ENCODE assay signal across 9 mouse cellular contexts in the genomic region with DNA sequence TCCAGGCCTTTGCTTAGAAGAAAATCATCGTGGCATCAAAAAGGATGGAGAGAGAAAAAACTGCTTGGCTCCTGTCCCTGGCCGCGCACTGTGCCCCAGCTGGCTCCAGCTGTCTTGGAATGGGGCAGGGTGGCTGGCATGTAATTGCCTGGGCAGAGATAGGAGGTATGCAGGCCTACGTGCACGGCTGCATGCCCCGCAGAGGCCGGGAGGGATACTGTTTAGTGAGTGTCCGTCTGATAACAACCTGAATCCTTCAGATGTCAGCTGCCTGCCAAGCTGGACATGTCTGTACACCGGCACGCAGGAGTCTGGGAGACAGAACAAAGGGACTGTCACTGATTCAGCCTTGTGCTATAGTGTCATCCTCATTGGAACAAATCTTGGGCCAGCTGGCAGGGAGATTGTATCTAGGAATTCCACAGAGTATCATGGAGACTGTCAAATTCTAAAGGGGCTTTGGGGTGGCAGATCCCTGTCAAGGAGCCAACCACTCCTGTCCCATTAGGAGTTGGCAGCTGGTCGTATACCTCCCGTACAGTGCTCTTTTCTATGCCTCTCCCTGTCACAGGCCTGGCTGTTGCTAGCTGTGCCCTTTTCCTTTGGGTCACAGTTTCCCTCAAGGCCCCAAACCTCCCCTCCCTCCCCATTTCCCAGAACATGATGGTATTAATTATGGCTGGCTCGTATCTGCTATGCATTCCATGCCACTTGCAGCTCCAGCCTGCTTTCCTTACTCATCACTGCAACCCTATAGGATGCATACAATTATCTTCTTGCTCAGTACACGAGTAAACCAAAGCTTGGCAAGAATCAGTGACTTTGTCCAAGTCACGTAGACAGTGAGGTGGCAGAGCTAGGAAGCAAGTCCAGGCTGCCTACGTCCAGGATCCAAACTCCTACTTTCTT.
DNase-seq lines count a peak whose midpoint lies in the region; ATAC-seq lines count a peak whose summit lies in the region.
"Had no signal": no experiment of that assay in that cellular context is flagged by ENCODE, and none has a peak within 500 bp of the region (broad histone marks: within the 10 kb centered on the region; RNA-seq: fewer than 3 reads in every experiment).

No protein-coding gene starts in this region.

- WGBS in embryonic facial prominence, embryonic 11.5 days: 60% methylated on average over 16 of the region's 16 CpGs
- WGBS in heart, embryonic 13.5 days: 41% methylated on average over 16 of the region's 16 CpGs

- no peaks in the 10 kb centered on the region for H3K36me3 ChIP-seq in embryonic facial prominence, embryonic 11.5 days (replicated peaks; ENCODE audit: control insufficient read depth, insufficient read depth, low read depth, low read length)
- no peaks in the 10 kb centered on the region for H3K36me3 ChIP-seq in heart, embryonic 13.5 days
- H3K36me3 ChIP-seq: limb, embryonic 12.5 days had no signal

- no peak overlapping the region for H3K4me3 ChIP-seq in embryonic facial prominence, embryonic 11.5 days (ENCODE audit: low read depth, low read length)
- no peak overlapping the region for H3K4me3 ChIP-seq in heart, embryonic 13.5 days
- H3K4me3 ChIP-seq: limb, embryonic 12.5 days had no signal

- no peaks in the 10 kb centered on the region for H3K9me3 ChIP-seq in embryonic facial prominence, embryonic 11.5 days (replicated peaks; ENCODE audit: control insufficient read depth, low read length)
- H3K9me3 ChIP-seq in heart, embryonic 13.5 days: no peaks in the 10 kb centered on the region
- H3K9me3 ChIP-seq: limb, embryonic 12.5 days had no signal

- no peaks in the 10 kb centered on the region; the same call in 1 of the 2 replicates for H3K4me1 ChIP-seq in embryonic facial prominence, embryonic 11.5 days (ENCODE audit: control insufficient read depth, insufficient read depth, low read length)
- peaks cover 33% of the 10 kb centered on the region for H3K4me1 ChIP-seq in heart, embryonic 13.5 days

- peak; percentile 22 for DNase-seq in embryo, embryonic 11 days
- no peak for DNase-seq in embryo, embryonic 9.5 days (ENCODE audit: extremely low spot score)
- peak; percentile 36 for DNase-seq in embryonic facial prominence, embryonic 11.5 days (ENCODE audit: low spot score)
- peak; percentile 53 for DNase-seq in lung, postnatal 10 days
- DNase-seq in frontal cortex, postnatal 36 days (ENCODE audit: low spot score in 2 of 2): no peak
- no peak for DNase-seq in liver
- no peak for DNase-seq in kidney, postnatal 25 days

- H3K4me2 ChIP-seq in embryonic facial prominence, embryonic 11.5 days (ENCODE audit: low read depth, low read length): no peak overlapping the region
- H3K4me2 ChIP-seq in heart, embryonic 13.5 days: peak overlapping the region; percentile 27; the same call in 1 of the 2 replicates
- H3K4me2 ChIP-seq: limb, embryonic 12.5 days had no signal

- H3K27ac ChIP-seq in embryonic facial prominence, embryonic 11.5 days (replicated peaks; ENCODE audit: low read depth, low read length): no peak overlapping the region
- H3K27ac ChIP-seq in heart, embryonic 13.5 days (replicated peaks): peak overlapping the region; percentile 78
- H3K27ac ChIP-seq: limb, embryonic 12.5 days had no signal

- H3K9ac ChIP-seq in embryonic facial prominence, embryonic 11.5 days (replicated peaks; ENCODE audit: low read length): no peak overlapping the region
- H3K9ac ChIP-seq in heart, embryonic 13.5 days: peak overlapping the region; percentile 33
- H3K9ac ChIP-seq: limb, embryonic 12.5 days had no signal

- ATAC-seq in embryonic facial prominence, embryonic 11.5 days (replicated peaks; ENCODE audit: insufficient number of reproducible peaks, low FRiP score, low TSS enrichment, low read depth): 0 out of 2 replicates have a peak, but pooled peaks have one; percentile 55
- 0 out of 2 replicates have a peak, but pooled peaks have one; percentile 14 for ATAC-seq in heart, embryonic 13.5 days (ENCODE audit: extremely low read depth, insufficient number of reproducible peaks, low FRiP score, low TSS enrichment)

- H3K27me3 ChIP-seq in embryonic facial prominence, embryonic 11.5 days (ENCODE audit: control insufficient read depth, insufficient read depth, low read length): no peaks in the 10 kb centered on the region
- H3K27me3 ChIP-seq in heart, embryonic 13.5 days (replicated peaks): no peaks in the 10 kb centered on the region
- H3K27me3 ChIP-seq: limb, embryonic 12.5 days had no signal

Comparison
In these comparisons a context has a peak if more than half of its experiments do, and no peak if none do; other contexts are left out.
1. DNase-seq: peak in embryo, embryonic 11 days (single experiment), embryonic facial prominence, embryonic 11.5 days (single experiment) and lung, postnatal 10 days (single experiment); none in embryo, embryonic 9.5 days (single experiment), frontal cortex, postnatal 36 days (0 of 2), liver (single experiment) and kidney, postnatal 25 days (0 of 2).